Mouse (Mus musculus): ENCODE data around the gene St6galnac5. TPM values are rescaled to one million over a fixed set of nuclear protein-coding genes. Genes with fewer than 3 reads are reported as not detected.
A peak's percentile ranks its signal among the peaks of the same experiment; 100 is the strongest.

St6galnac5 gene
- polyA plus RNA-seq, 1 experiment: not detected

DNA sequence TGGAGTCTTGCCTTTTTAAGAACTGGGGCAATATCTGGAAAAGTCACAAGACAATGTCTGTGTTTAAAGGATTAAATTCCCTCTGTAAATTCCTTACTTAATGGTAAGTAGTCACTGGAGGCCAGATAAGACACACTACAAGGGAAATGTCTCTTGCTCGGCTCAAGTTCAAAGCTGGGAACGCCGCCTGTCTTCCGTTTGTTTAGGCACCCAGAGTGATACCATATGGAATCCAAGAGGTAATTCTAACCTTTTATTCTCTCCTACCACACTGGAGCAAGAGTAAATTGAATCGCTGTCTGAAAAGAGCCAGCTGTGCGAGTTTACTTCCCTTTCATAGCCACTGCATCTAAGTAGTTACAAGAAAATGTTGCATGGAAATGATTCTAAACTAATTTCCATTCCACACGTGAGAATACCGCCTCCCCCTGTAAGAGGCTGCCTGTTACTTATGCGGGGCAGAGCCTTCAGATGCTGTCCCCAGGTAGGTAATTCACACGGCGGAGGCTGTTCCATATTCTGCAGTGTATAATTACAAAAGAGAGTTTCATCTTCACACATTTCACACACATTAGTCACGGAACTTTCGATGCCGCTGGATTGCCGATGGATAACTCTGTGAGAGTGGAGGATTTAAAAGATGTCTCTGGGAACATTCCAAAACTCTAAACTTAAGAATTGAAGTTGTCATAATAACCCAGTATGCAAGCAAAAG lies 101.8 kb downstream of the St6galnac5 start:
- no peaks in the 10 kb centered on the region for H3K27me3 ChIP-seq (ENCODE audit: control insufficient read depth, insufficient read depth, low read length, poor library complexity, severe bottlenecking)
- no peaks in the 10 kb centered on the region for H3K36me3 ChIP-seq (ENCODE audit: control insufficient read depth, insufficient read depth, low read length, poor library complexity, severe bottlenecking)
- no peaks in the 10 kb centered on the region for H3K9me3 ChIP-seq (replicated peaks; ENCODE audit: control insufficient read depth, insufficient read depth, low read length, poor library complexity, severe bottlenecking)
- no peak overlapping the region for H3K9ac ChIP-seq (ENCODE audit: low read depth, poor library complexity, severe bottlenecking)
- no peak overlapping the region for H3K27ac ChIP-seq (ENCODE audit: insufficient read depth, low read length)
- H3K4me1 ChIP-seq (ENCODE audit: control insufficient read depth, insufficient read depth, low read length): no peaks in the 10 kb centered on the region
- H3K4me3 ChIP-seq (ENCODE audit: low read depth, low read length): no peak overlapping the region
- TF ChIP-seq CTCF (IDR thresholded peaks at IDR 0.05; ENCODE audit: low read depth, low read length) (no peak), POLR2A (IDR thresholded peaks at IDR 0.05; ENCODE audit: insufficient read depth, low read length) (no peak), EP300 (IDR thresholded peaks at IDR 0.05; ENCODE audit: insufficient read depth, low read depth, low read length) (no peak)

DNA sequence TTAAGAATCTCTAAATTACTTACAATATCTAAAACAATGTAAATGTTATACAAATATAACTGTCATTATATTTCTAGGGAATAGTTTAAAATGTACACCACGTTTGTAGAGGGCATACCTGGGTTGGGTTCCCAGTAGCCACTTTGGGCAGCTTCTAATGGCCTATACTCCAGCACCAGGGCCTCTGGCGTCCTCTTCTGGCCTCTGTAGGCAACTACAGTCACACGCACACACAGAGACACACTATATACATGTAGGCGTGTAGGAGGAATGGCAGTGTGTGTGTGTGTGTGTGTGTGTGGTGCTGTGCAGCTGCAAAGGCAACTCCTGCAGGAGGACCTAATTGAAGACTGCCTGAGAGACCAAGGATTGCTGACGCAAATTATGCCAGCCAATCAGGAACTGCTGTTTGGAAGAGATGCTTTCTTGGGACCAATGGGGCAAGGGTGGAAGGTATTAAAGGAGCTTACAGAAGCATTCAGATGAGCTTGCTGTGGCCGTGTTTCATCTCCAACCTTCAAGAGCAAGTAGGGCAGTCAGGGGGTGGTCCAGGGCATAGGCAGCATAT lies 106.2 kb downstream of the St6galnac5 start:
- H3K4me1 ChIP-seq (ENCODE audit: control insufficient read depth, insufficient read depth, low read length): no peaks in the 10 kb centered on the region
- no peak overlapping the region for H3K9ac ChIP-seq (ENCODE audit: low read depth, poor library complexity, severe bottlenecking)
- no peaks in the 10 kb centered on the region for H3K36me3 ChIP-seq (ENCODE audit: control insufficient read depth, insufficient read depth, low read length, poor library complexity, severe bottlenecking)
- no peak overlapping the region for H3K4me3 ChIP-seq (ENCODE audit: low read depth, low read length)
- H3K27me3 ChIP-seq (ENCODE audit: control insufficient read depth, insufficient read depth, low read length, poor library complexity, severe bottlenecking): no peaks in the 10 kb centered on the region
- no peak overlapping the region for H3K27ac ChIP-seq (ENCODE audit: insufficient read depth, low read length)
- no peaks in the 10 kb centered on the region for H3K9me3 ChIP-seq (replicated peaks; ENCODE audit: control insufficient read depth, insufficient read depth, low read length, poor library complexity, severe bottlenecking)
- TF ChIP-seq CTCF (IDR thresholded peaks at IDR 0.05; ENCODE audit: low read depth, low read length): peak; percentile 29
- TF ChIP-seq POLR2A (IDR thresholded peaks at IDR 0.05; ENCODE audit: insufficient read depth, low read length): no peak

DNA sequence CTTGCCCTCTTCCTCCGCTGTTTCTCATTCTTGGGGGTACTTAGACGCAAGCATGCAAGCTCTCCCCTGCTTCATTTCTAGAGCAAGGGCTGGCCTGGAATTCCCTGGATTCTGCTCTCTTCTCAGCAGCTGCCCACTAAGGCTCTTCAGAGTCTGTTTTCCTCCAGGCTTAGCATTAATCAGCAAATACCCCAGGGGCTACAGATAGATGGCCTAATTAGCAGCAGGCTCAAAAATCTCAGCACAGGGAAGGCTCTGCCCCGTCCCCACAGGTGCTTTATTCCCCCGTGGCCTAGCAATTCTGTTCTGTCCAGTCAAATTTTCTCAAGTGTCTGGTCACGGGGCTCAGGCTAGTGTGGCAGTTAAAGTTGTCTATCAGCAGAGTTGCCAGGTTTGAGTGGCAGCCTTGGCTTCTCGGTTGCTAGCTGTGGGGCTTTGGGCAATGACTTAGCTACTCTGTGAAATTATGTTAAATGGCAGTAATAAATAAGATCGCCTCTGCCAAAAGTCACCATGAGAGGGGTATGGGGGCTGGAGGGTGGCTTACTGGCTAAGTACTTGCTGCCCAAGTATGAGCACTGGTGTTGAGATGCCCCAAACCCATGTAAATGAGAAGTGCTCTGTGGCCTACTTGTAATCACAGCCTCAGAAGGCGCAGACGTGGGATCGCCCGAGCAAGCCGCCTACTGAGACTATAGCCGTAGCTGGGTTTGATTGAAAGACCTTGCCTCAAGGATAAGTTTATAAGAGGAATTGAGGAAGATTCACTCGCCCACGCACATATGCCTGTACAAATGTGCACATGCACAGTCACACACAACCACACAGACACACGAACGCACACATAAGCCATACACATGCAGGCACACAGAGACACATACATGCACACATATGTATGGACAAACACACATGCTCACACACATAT lies 107.4 kb downstream of the St6galnac5 start:
- Histone ChIP-seq H3K27me3 (ENCODE audit: control insufficient read depth, insufficient read depth, low read length, poor library complexity, severe bottlenecking) (no peaks in the 10 kb centered on the region), H3K9me3 (replicated peaks; ENCODE audit: control insufficient read depth, insufficient read depth, low read length, poor library complexity, severe bottlenecking) (no peaks in the 10 kb centered on the region), H3K4me3 (ENCODE audit: low read depth, low read length) (no peak overlapping the region), H3K4me1 (ENCODE audit: control insufficient read depth, insufficient read depth, low read length) (no peaks in the 10 kb centered on the region), H3K36me3 (ENCODE audit: control insufficient read depth, insufficient read depth, low read length, poor library complexity, severe bottlenecking) (no peaks in the 10 kb centered on the region), H3K27ac (ENCODE audit: insufficient read depth, low read length) (no peak overlapping the region), H3K9ac (ENCODE audit: low read depth, poor library complexity, severe bottlenecking) (no peak overlapping the region)
- TF ChIP-seq EP300 (IDR thresholded peaks at IDR 0.05; ENCODE audit: insufficient read depth, low read depth, low read length) (no peak), CTCF (IDR thresholded peaks at IDR 0.05; ENCODE audit: low read depth, low read length) (no peak)

DNA sequence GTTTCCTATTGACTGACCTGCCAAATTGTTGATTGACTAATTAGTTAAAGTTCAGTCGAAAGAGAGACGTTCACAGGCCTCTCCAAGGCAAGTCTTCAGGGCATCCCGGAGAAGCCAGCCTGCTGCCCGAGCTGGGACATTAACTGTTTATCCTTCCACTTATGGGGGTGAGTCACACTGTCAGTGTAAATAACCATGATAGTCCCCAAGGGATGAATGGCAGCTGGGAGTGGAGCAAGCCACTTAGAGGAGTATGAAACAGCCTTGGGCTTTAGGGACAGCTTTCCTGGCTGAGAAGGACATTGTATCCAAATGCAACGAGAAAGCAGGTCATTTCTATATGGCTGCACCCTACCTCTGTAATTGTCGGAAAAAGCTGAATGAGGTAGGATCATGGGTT lies 109.5 kb downstream of the St6galnac5 start:
- H3K4me1 ChIP-seq (ENCODE audit: control insufficient read depth, insufficient read depth, low read length): no peaks in the 10 kb centered on the region

DNA sequence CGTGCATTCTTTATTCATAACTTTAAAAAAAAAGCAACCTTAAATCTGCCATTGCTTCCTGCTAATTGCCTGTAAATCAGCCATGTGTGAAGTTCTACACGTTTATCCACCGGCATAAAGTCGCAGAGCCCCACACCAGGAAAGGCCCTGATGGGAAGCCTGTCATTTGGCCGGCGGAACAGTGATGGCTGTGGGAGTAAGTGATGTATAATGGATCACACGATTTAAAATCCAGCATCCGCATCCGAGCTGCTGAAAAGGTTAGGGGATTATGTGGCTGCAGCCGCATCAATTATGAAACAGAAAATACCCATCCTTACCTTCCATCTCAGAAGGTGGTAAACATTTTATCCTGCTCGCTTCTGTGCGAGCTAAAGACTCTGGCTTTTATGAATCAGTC lies 110.0 kb downstream of the St6galnac5 start:
- no peaks in the 10 kb centered on the region for H3K4me1 ChIP-seq (ENCODE audit: control insufficient read depth, insufficient read depth, low read length)
- H3K27me3 ChIP-seq (ENCODE audit: control insufficient read depth, insufficient read depth, low read length, poor library complexity, severe bottlenecking): no peaks in the 10 kb centered on the region
- no peak overlapping the region for H3K9ac ChIP-seq (ENCODE audit: low read depth, poor library complexity, severe bottlenecking)
- no peaks in the 10 kb centered on the region for H3K9me3 ChIP-seq (replicated peaks; ENCODE audit: control insufficient read depth, insufficient read depth, low read length, poor library complexity, severe bottlenecking)
- H3K27ac ChIP-seq (ENCODE audit: insufficient read depth, low read length): no peak overlapping the region
- H3K4me3 ChIP-seq (ENCODE audit: low read depth, low read length): no peak overlapping the region
- H3K36me3 ChIP-seq (ENCODE audit: control insufficient read depth, insufficient read depth, low read length, poor library complexity, severe bottlenecking): no peaks in the 10 kb centered on the region
- TF ChIP-seq POLR2A (IDR thresholded peaks at IDR 0.05; ENCODE audit: insufficient read depth, low read length) (no peak), CTCF (IDR thresholded peaks at IDR 0.05; ENCODE audit: low read depth, low read length) (no peak), EP300 (IDR thresholded peaks at IDR 0.05; ENCODE audit: insufficient read depth, low read depth, low read length) (no peak)

More for the DNA sequence above, 109.5 kb downstream of the St6galnac5 start:
- Histone ChIP-seq H3K27me3 (ENCODE audit: control insufficient read depth, insufficient read depth, low read length, poor library complexity, severe bottlenecking) (no peaks in the 10 kb centered on the region), H3K36me3 (ENCODE audit: control insufficient read depth, insufficient read depth, low read length, poor library complexity, severe bottlenecking) (no peaks in the 10 kb centered on the region), H3K9me3 (replicated peaks; ENCODE audit: control insufficient read depth, insufficient read depth, low read length, poor library complexity, severe bottlenecking) (no peaks in the 10 kb centered on the region), H3K27ac (ENCODE audit: insufficient read depth, low read length) (no peak overlapping the region), H3K9ac (ENCODE audit: low read depth, poor library complexity, severe bottlenecking) (no peak overlapping the region), H3K4me3 (ENCODE audit: low read depth, low read length) (no peak overlapping the region)
- TF ChIP-seq CTCF (IDR thresholded peaks at IDR 0.05; ENCODE audit: low read depth, low read length): no peak

All from ES-Bruce4 (cell line).